Comparison of ENCODE assay signal across 8 mouse cellular contexts in genomic region chr13:108722234-108722633, GRCm38 (mm10).
DNase-seq lines count a peak whose midpoint lies in the region; ATAC-seq and TF ChIP-seq lines count a peak whose summit lies in the region.
"Had no signal": no experiment of that assay in that cellular context is flagged by ENCODE, and none has a peak within 500 bp of the region (broad histone marks: within the 10 kb centered on the region; RNA-seq: fewer than 3 reads in every experiment).

No protein-coding gene starts in this region.

- H3K4me1 ChIP-seq in lung, embryonic 14.5 days (ENCODE audit: insufficient read depth), result no peaks in the 10 kb centered on the region
- H3K4me1 ChIP-seq in midbrain, embryonic 14.5 days (ENCODE audit: control insufficient read depth, insufficient read depth, low read length), result no peaks in the 10 kb centered on the region
- H3K4me1 ChIP-seq: hindbrain, embryonic 15.5 days had no signal

- intact Hi-C loops in left cerebral cortex, postnatal 4 days (cut with DNase I), result no loop called here

- DNase-seq in left cerebral cortex, postnatal 4 days, result peak; percentile 50
- DNase-seq in left cerebral cortex, adult 8-10 months (ENCODE audit: low spot score in 2 of 2), result no peak
- DNase-seq in R1 (ENCODE audit: low read depth, low spot score), result peak; percentile 80
- peak; percentile 25 for DNase-seq in cerebellum, adult 8-10 months
- no peak for DNase-seq in lung, embryonic 14.5 days
- DNase-seq in midbrain, embryonic 14.5 days, result no peak

- H3K27me3 ChIP-seq in lung, embryonic 14.5 days (ENCODE audit: insufficient read depth, low read length), result no peaks in the 10 kb centered on the region
- no peaks in the 10 kb centered on the region for H3K27me3 ChIP-seq in midbrain, embryonic 14.5 days (ENCODE audit: control insufficient read depth, insufficient read depth, low read length)
- H3K27me3 ChIP-seq: hindbrain, embryonic 15.5 days had no signal

- TF ChIP-seq CTCF in lung, embryonic 14.5 days (IDR thresholded peaks at IDR 0.05; ENCODE audit: low read depth), result peak; percentile 42

- H3K4me3 ChIP-seq in lung, embryonic 14.5 days (ENCODE audit: low read depth, low read length), result no peak overlapping the region
- H3K4me3 ChIP-seq in midbrain, embryonic 14.5 days (replicated peaks; ENCODE audit: low read depth, low read length), result no peak overlapping the region
- H3K4me3 ChIP-seq: hindbrain, embryonic 15.5 days had no signal

- no peaks in the 10 kb centered on the region for H3K36me3 ChIP-seq in lung, embryonic 14.5 days (ENCODE audit: insufficient read depth)
- no peaks in the 10 kb centered on the region for H3K36me3 ChIP-seq in midbrain, embryonic 14.5 days (ENCODE audit: control insufficient read depth, insufficient read depth, low read length)
- H3K36me3 ChIP-seq: hindbrain, embryonic 15.5 days had no signal

- no peak overlapping the region for H3K27ac ChIP-seq in lung, embryonic 14.5 days (ENCODE audit: low read depth)
- H3K27ac ChIP-seq in midbrain, embryonic 14.5 days (replicated peaks; ENCODE audit: low read depth, low read length), result no peak overlapping the region
- H3K27ac ChIP-seq: hindbrain, embryonic 15.5 days had no signal

- no peak overlapping the region for H3K4me2 ChIP-seq in lung, embryonic 14.5 days
- no peak overlapping the region for H3K4me2 ChIP-seq in midbrain, embryonic 14.5 days (ENCODE audit: low read length)
- H3K4me2 ChIP-seq: hindbrain, embryonic 15.5 days had no signal

- H3K9ac ChIP-seq in lung, embryonic 14.5 days, result no peak overlapping the region
- H3K9ac ChIP-seq in midbrain, embryonic 14.5 days (replicated peaks; ENCODE audit: low read length), result no peak overlapping the region
- H3K9ac ChIP-seq: hindbrain, embryonic 15.5 days had no signal

- 66% methylated on average over 5 of the region's 5 CpGs for WGBS in lung, embryonic 14.5 days
- 80% methylated on average over 5 of the region's 5 CpGs for WGBS in midbrain, embryonic 14.5 days

- no peaks in the 10 kb centered on the region for H3K9me3 ChIP-seq in lung, embryonic 14.5 days (ENCODE audit: low read depth, low read length)
- no peaks in the 10 kb centered on the region for H3K9me3 ChIP-seq in midbrain, embryonic 14.5 days (ENCODE audit: control insufficient read depth, low read length)
- H3K9me3 ChIP-seq: hindbrain, embryonic 15.5 days had no signal

- ATAC-seq in lung, embryonic 14.5 days (ENCODE audit: insufficient read depth), result no peak
- no peak for ATAC-seq in erythroid progenitor cell, adult 5-6 weeks (replicated peaks; ENCODE audit: low FRiP score, poor library complexity, severe bottlenecking)
- ATAC-seq in midbrain, embryonic 14.5 days (ENCODE audit: low FRiP score, low TSS enrichment), result no peak

Comparison
In these comparisons a context has a peak if more than half of its experiments do, and no peak if none do; other contexts are left out.
1. DNase-seq: peak in left cerebral cortex, postnatal 4 days (single experiment), R1 (single experiment) and cerebellum, adult 8-10 months (single experiment); none in left cerebral cortex, adult 8-10 months (0 of 2), lung, embryonic 14.5 days (single experiment) and midbrain, embryonic 14.5 days (single experiment).